Mouse (Mus musculus) MEL (cell line): ENCODE measurements around the gene Ints5.

Source experiments
- CHD2 ChIP-seq: IDR thresholded peaks from 2 replicates; pipeline ENCODE4 v1.6.1; 2011; ENCODE audit warnings: low read length, improper control_type of control experiment
- CTCF ChIP-seq, 3 experiments: IDR thresholded peaks in 2 of 3; conservative IDR thresholded peaks in 1 of 3; 2 replicates each; pipeline ENCODE4 v1.5.1; 2011 to 2012; ENCODE audit warnings: low read length in 3 of 3, low read depth in 2 of 3, mild to moderate bottlenecking in 2 of 3, improper control_type of control experiment in 1 of 3, inconsistent platforms in 1 of 3, mixed read lengths in 1 of 3, moderate library complexity in 1 of 3; ENCODE audit not compliant: control insufficient read depth in 1 of 3, insufficient read depth in 1 of 3, poor library complexity in 1 of 3, severe bottlenecking in 1 of 3
- E2F4 ChIP-seq: IDR thresholded peaks from 2 replicates; pipeline ENCODE4 v1.6.1; 2011; ENCODE audit warnings: low read depth, low read length, improper control_type of control experiment, borderline replicate concordance
- EP300 ChIP-seq, 2 experiments: IDR thresholded peaks; 2 replicates each; pipeline ENCODE4 v1.6.1; 2011; ENCODE audit warnings: improper control_type of control experiment in 2 of 2, low read length in 2 of 2, low read depth in 1 of 2, mild to moderate bottlenecking in 1 of 2
- MAX ChIP-seq: IDR thresholded peaks from 2 replicates; pipeline ENCODE4 v1.6.1; 2011; ENCODE audit warnings: low read length, improper control_type of control experiment
- MAZ ChIP-seq: IDR thresholded peaks from 2 replicates; pipeline ENCODE4 v1.6.1; 2012; ENCODE audit warnings: low read depth, mild to moderate bottlenecking, inconsistent platforms, low read length, improper control_type of control experiment
- MEF2A ChIP-seq: IDR thresholded peaks from 2 replicates; pipeline ENCODE4 v1.6.1; 2014; ENCODE audit warnings: low read depth, mild to moderate bottlenecking, inconsistent platforms, low read length, improper control_type of control experiment; ENCODE audit not compliant: poor library complexity, insufficient replicate concordance, severe bottlenecking; ENCODE audit errors: extremely low read depth
- POLR2A ChIP-seq, 2 experiments: IDR thresholded peaks; 2 replicates each; pipeline ENCODE4 v1.6.1; 2011 to 2012; ENCODE audit warnings: low read length in 2 of 2, mild to moderate bottlenecking in 2 of 2, control low read depth in 1 of 2, improper control_type of control experiment in 1 of 2, low read depth in 1 of 2, moderate library complexity in 1 of 2; ENCODE audit not compliant: control insufficient read depth in 1 of 2, insufficient read depth in 1 of 2, poor library complexity in 1 of 2
- RAD21 ChIP-seq: IDR thresholded peaks from 2 replicates; pipeline ENCODE4 v1.6.1; 2011; ENCODE audit warnings: mild to moderate bottlenecking, low read depth, low read length, improper control_type of control experiment
- ZKSCAN1 ChIP-seq: IDR thresholded peaks from 2 replicates; pipeline ENCODE4 v1.6.1; 2012; ENCODE audit warnings: low read depth, mild to moderate bottlenecking, inconsistent platforms, low read length, improper control_type of control experiment, moderate library complexity

GRCm38 (mm10) chr19:8944750-8945149, 51.9 kb downstream of the Ints5 start:
- TF ChIP-seq CTCF (IDR thresholded peaks at IDR 0.05 in 2 of 3, conservative IDR thresholded peaks at IDR 0.05 in 1 of 3; ENCODE audit: control insufficient read depth in 1 of 3, insufficient read depth in 1 of 3, low read depth in 2 of 3, low read length in 3 of 3, poor library complexity in 1 of 3, severe bottlenecking in 1 of 3) = no peak
- TF ChIP-seq RAD21 = no peak
- no peak for TF ChIP-seq ZKSCAN1
- TF ChIP-seq POLR2A (IDR thresholded peaks at IDR 0.05; ENCODE audit: control insufficient read depth in 1 of 2, insufficient read depth in 1 of 2, low read depth in 1 of 2, low read length in 2 of 2, poor library complexity in 1 of 2) = no peak; a peak in 1 of 4 replicates
- TF ChIP-seq MEF2A = no peak
- TF ChIP-seq EP300 (IDR thresholded peaks at IDR 0.05; ENCODE audit: low read depth in 1 of 2, low read length in 2 of 2) = peak in 1 of 2 experiments; percentile 27; a peak in 2 of 4 replicates
- no peak for TF ChIP-seq MAX
- no peak for TF ChIP-seq E2F4
- no peak for TF ChIP-seq CHD2
- no peak for TF ChIP-seq MAZ
